Mouse (Mus musculus) monocyte, adult 5-6 weeks (primary cell): ENCODE measurements at regions not wholly inside any gene's neighbourhood (a gene's known extent, or its start where the extent isn't known, plus 50 kb on each side); places are given as distances from the start of the nearest gene placed in this dataset.

Source experiments
- ATAC-seq: fragments of 153-309, 156-312 bp; replicated peaks from 2 replicates; pipeline ENCODE4 v1.8.0; 2017; ENCODE audit warnings: mild to moderate bottlenecking; ENCODE audit not compliant: low TSS enrichment, insufficient number of reproducible peaks, severe bottlenecking, poor library complexity, low FRiP score

- ATAC-seq: no peak
Measured at GRCm38 (mm10) chr7:115060171-115060570, 316.7 kb downstream of the Insc start.

- no peak for ATAC-seq
Measured at GRCm38 (mm10) chr7:115062817-115063216, 319.3 kb downstream of the Insc start.

DNA sequence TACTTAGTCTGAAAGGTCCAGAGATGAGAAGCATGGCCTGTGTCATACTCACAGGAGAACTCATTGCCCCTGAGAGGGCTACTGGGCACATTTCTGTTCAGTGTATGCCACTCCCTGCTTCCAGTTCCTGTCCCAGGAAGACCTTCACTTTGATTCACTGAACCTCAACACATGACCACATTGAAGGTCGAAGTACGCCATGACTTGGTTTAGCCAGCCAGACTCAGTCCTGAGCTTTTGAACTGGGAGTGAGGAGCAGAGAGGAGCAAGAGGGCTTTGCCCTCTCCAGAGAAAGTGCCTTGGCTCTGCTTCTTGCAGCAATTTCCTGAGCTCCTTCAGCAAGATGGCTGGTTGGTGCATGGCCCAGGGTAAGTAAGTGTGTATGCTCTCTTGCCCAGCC, 324.1 kb downstream of the Insc start:
- ATAC-seq: no peak

DNA sequence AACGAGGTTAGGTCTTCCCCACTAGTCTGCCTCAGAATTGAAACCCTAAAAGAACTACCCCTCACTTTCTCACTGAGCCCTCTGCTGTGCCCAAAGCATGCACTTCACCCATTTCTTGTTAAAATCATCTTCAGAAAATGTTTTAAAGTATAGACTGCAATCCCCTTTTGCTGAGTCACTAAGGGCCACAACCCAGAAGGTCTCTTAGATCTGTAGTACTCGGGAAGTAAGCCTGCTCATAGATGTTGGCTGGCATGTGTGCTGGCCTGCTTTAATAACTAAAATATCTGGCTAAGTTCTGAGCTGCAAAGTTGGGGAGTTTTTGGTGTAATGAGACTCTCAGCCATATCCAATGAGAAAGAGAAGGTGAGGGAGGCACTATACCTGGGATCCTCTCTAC, 329.9 kb downstream of the Insc start:
- ATAC-seq: no peak

DNA sequence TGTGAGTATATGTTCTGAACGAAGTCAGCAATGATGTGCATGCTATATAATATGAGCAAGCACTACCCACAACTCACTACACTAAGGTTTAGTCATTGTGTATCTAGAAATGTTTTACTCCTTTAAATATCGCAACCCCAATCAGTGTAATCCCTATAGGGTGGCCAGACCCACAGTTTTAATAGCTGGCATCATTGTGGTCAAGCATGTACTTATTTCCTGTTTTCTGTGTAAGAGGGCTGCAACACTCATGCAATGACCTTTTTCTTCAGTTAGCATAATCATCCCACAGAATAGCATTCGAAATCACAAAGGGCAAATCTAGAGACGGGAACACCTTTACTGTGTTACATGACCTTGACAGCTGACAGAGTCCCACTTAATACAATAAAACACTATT, 333.3 kb downstream of the Insc start:
- no peak for ATAC-seq

GRCm38 (mm10) chr7:115084711-115085380, 341.4 kb downstream of the Insc start:
- ATAC-seq: no peak

- ATAC-seq: no peak
Measured at GRCm38 (mm10) chr7:115086542-115087448, 343.3 kb downstream of the Insc start.

DNA sequence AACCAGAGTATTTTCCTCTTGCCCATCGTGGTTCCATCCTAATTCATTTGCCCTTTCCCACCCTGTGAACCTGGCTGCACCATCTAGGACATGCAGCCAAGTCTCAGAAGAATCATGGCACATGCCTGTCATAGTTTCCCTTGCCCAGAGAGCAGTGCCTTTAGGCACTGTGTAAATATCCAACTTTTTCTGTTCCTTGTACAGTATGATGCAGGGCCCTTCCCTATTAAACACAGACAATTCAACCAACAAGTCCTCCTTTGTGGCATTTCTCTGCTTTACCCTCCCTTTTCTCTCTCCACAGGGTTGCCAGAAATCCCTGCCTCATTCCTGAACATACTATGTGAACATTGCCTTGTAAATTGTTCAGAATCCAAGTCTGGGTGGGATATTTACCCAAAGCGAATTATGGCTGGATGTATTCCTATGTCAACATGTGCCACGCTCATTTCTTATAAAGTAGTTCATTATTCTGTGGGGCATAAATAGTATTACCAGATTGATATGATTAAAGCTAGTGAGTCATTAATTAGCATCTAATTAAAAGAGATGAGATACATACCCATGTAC, 349.1 kb downstream of the Insc start:
- ATAC-seq: no peak

DNA sequence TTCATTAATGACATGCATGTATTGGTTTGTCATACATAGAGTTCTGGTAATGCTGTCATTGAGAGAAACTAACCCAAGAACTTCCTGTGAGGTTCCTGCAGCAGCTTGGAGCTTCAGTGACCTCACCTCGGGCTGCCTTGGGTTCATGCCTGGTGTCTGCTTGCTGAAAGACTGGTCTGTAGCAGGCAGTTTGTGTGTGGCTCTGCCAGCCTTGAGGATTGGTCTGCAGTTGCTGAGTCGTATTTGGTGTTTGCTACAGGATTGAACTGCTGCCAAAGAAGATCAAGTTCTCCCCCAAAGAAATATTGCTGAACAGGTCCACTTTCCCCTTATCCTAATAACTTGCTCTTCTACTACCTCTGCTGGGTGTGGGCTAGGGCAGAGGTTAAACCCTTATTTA, 362.5 kb downstream of the Insc start:
- no peak for ATAC-seq

GRCm38 (mm10) chr7:115112282-115112681, 368.8 kb downstream of the Insc start:
- no peak for ATAC-seq

DNA sequence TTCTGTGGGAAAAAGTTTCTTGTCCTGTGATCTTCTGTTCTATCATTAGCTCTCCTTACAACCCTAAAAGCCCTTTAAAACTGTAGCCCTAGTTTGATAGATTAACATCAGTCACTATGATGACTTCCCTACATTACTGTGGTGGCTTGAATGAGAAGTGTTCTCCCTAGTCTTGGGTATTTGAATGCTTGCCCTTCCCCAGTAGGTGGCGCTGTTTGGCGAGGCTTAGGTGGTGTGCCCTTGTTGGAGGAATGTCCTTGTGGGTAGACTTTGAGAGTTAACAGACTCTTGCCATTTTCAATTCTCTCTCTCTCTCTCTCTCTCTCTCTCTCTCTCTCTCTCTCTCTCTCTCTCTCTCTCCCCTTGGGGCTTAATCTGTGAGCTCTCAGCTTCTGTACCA, 379.8 kb downstream of the Insc start:
- ATAC-seq: no peak

DNA sequence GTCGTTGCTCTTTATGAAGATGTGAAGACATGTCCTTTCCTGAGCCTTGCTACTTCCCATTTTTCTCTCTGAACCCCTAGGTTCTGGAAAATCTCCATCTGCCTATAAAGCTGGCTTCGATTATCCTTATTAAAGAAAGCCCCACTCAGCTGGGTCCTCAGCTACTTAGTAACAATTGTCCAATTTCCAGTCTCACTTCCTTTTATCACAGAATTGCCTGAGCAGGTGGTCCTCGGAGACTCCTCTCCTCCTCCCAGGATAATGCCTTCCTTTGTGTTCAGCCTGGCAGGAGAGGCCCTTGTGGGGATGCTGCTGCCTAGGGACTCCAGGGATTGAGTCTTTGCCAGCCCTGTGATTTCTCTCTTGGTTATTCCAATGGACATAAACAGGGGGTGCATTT, 385.5 kb downstream of the Insc start:
- no peak for ATAC-seq

- no peak for ATAC-seq
Measured at GRCm38 (mm10) chr7:115131259-115131969, 387.9 kb downstream of the Insc start.

DNA sequence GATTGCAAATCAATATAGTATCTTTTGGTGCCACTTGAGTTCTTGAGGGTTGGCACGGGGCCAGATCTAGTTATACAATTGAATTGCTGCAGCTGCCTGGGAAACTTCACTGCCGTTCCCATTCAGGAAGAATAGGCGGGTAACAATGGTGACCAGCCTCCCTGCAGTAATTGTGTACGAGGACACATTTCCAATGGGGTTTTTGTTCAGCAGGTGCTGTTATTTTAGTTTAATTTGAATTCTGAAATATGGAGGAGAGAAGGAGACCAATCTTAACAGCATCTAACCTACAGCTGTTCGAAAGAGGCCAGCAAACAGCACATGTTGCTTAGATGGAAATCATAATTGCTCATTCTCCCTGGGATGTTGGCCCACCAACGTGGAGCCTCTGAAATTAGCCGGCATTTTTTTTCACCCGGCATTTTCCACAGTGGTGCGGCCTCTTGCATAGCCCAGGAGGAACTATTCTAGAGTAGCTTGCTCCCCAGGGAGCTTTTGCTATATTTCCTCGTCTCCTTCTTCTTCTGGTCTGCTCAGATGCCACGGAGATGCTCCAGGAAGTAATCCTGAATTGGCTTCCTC, 388.6 kb downstream of the Insc start:
- ATAC-seq: no peak

- ATAC-seq: no peak
Measured at GRCm38 (mm10) chr7:115132595-115132994, 389.1 kb downstream of the Insc start.

DNA sequence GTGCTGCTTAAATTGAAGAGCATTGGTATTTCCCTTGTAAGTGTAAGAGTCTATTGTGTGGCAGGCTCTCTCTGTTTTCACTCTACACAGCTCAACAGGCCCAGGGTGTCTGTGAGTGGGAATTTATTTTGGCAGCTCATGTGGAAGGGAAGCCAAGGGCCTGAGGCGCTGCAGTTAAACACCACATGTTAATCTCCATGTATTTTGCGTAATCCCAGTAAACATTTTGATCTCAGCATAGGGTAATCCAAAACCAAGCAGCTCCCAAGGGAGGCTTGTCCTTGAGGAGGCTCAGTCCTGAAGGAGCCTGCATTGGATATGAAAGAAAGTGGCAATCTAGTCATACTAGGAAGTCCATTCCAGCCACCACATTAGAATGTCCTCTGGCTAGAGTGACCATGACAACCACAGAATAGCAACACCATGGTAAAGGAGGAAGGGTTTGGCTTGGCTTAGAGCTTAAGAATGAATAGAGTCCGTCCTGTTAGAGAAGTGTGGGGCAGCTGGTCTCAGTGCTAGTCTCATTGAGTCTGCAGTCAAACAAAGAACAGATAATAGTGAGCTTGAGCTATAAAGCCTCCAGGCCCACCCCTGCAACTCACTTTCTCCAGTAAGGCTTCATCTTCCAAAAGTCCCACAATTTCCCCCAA, 391.6 kb downstream of the Insc start:
- no peak for ATAC-seq

DNA sequence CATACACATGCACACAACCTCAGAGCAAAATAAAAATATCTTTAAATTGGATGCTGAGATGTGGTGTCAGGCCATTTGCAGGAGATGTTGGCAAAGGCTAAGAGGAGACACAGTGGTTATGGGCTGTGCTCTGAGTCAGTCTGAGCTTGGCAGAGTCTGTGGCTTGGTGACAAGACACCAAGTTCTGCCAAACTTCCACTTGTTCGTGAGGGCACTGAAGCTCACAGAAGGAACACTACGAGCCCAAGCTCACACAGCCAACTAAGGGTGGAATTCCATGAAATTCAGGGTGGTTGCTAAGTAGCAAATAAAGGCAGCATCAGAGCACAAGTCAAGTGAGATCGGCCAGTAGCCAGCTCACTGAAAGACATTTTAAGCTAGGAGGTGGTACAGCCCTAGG, 396.8 kb downstream of the Insc start:
- no peak for ATAC-seq

GRCm38 (mm10) chr7:115142163-115142562, 398.7 kb downstream of the Insc start:
- no peak for ATAC-seq
